Mouse (Mus musculus) liver, embryonic 14.5 days (tissue): ENCODE results near the gene Gtsf1.

Experiments
- CTCF ChIP-seq: IDR thresholded peaks from 2 replicates; pipeline ENCODE4 v1.5.1; 2016; ENCODE audit warnings: antibody characterized with exemption, low read depth, control low read depth
- EP300 ChIP-seq: IDR thresholded peaks from 2 replicates; pipeline ENCODE4 v1.6.1; 2016; ENCODE audit warnings: antibody characterized with exemption, low read depth

GRCm38 (mm10) chr15:103473769-103474168 is 43.5 kb upstream of the Gtsf1 start:
- TF ChIP-seq EP300 = no peak
- TF ChIP-seq CTCF = no peak
